Mouse (Mus musculus): ENCODE results near the gene Snx30.

Gene Snx30

GRCm38 (mm10) chr4:59794116-59794515, 11.5 kb upstream of the Snx30 start:
- DNase-seq (ENCODE audit: low spot score): no peak

- no peak for DNase-seq (ENCODE audit: low spot score)
Measured at GRCm38 (mm10) chr4:59795788-59796455, 9.7 kb upstream of the Snx30 start.

GRCm38 (mm10) chr4:59800181-59800580, 5.5 kb upstream of the Snx30 start:
- no peak for DNase-seq (ENCODE audit: low spot score)

- DNase-seq (ENCODE audit: low spot score): no peak
Measured at GRCm38 (mm10) chr4:59801489-59801888, 4.2 kb upstream of the Snx30 start, which contains the start of gene Inip. Inip (minus strand) TSS chr4:59801589.

- no peak for DNase-seq (ENCODE audit: low spot score)
Measured at GRCm38 (mm10) chr4:59802107-59802506, 3.5 kb upstream of the Snx30 start.

- no peak for DNase-seq (ENCODE audit: low spot score)
Measured at GRCm38 (mm10) chr4:59802792-59803191, 2.8 kb upstream of the Snx30 start.

- DNase-seq (ENCODE audit: low spot score): no peak
Measured at GRCm38 (mm10) chr4:59803358-59803757, 2.3 kb upstream of the Snx30 start.

GRCm38 (mm10) chr4:59804754-59805153, 886 bp upstream of the Snx30 start:
- DNase-seq (ENCODE audit: low spot score): no peak

GRCm38 (mm10) chr4:59805968-59806878, 583 bp downstream of the Snx30 start:
- peak; percentile 51 for DNase-seq (ENCODE audit: low spot score)

GRCm38 (mm10) chr4:59806879-59807195, 1.2 kb downstream of the Snx30 start:
- DNase-seq (ENCODE audit: low spot score): peak; percentile 10

GRCm38 (mm10) chr4:59807521-59807920, 1.9 kb downstream of the Snx30 start:
- no peak for DNase-seq (ENCODE audit: low spot score)

- no peak for DNase-seq (ENCODE audit: low spot score)
Measured at GRCm38 (mm10) chr4:59808396-59808795, 2.8 kb downstream of the Snx30 start.

GRCm38 (mm10) chr4:59814094-59814493, 8.5 kb downstream of the Snx30 start:
- no peak for DNase-seq (ENCODE audit: low spot score)

- DNase-seq (ENCODE audit: low spot score): no peak
Measured at GRCm38 (mm10) chr4:59815121-59815810, 9.6 kb downstream of the Snx30 start.

GRCm38 (mm10) chr4:59816016-59816415, 10.4 kb downstream of the Snx30 start:
- no peak for DNase-seq (ENCODE audit: low spot score)

- DNase-seq (ENCODE audit: low spot score): no peak
Measured at GRCm38 (mm10) chr4:59816477-59816876, 10.8 kb downstream of the Snx30 start.

- DNase-seq (ENCODE audit: low spot score): no peak
Measured at GRCm38 (mm10) chr4:59817790-59818189, 12.2 kb downstream of the Snx30 start.

- no peak for DNase-seq (ENCODE audit: low spot score)
Measured at GRCm38 (mm10) chr4:59818498-59818897, 12.9 kb downstream of the Snx30 start.

- no peak for DNase-seq (ENCODE audit: low spot score)
Measured at GRCm38 (mm10) chr4:59819054-59819472, 13.4 kb downstream of the Snx30 start.

- DNase-seq (ENCODE audit: low spot score): no peak
Measured at GRCm38 (mm10) chr4:59819477-59820022, 13.9 kb downstream of the Snx30 start.

GRCm38 (mm10) chr4:59821516-59821915, 15.9 kb downstream of the Snx30 start:
- DNase-seq (ENCODE audit: low spot score): no peak

- DNase-seq (ENCODE audit: low spot score): no peak
Measured at GRCm38 (mm10) chr4:59822119-59822518, 16.5 kb downstream of the Snx30 start.
